Mouse (Mus musculus): Measurements from ENCODE around the gene Kremen1.
A peak's percentile ranks its signal among the peaks of the same experiment; 100 is the strongest.

DNA sequence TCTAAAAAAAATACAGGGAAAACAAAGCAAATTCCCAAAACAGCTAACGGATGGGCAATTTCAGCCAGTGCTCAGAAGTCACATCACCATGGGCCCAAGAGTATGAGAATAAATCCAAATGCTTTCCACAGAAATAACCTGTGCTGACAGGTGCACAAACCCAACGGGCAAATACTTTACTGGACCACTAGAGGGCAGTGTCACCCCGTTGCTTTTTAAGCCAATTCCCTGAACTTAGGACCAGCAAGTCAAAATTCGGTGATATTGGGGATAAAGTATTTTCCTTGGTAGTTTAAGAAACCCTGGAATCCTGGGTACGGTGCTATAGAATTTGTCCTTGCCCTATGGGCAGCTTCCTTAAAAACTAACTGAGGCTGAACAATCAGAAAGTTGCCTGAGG, 29.3 kb upstream of the Kremen1 start:
- TF ChIP-seq ZC3H11A (IDR thresholded peaks at IDR 0.05; ENCODE audit: low read depth, low read length) (peak; percentile 94), MAZ (IDR thresholded peaks at IDR 0.05; ENCODE audit: low read depth, low read length) (no peak), ELF1 (IDR thresholded peaks at IDR 0.05; ENCODE audit: low read depth, low read length) (no peak), CTCF (conservative IDR thresholded peaks at IDR 0.05 in 1 of 2, IDR thresholded peaks at IDR 0.05 in 1 of 2; ENCODE audit: low read depth in 2 of 2, low read length in 2 of 2) (peak; percentile 98 to 100), IRF4 (IDR thresholded peaks at IDR 0.05; ENCODE audit: low read depth, low read length) (peak; percentile 56; the same call in 1 of the 2 replicates), USF2 (conservative IDR thresholded peaks at IDR 0.05; ENCODE audit: low read depth, low read length) (no peak), EP300 (IDR thresholded peaks at IDR 0.05; ENCODE audit: low read length) (no peak), MAFK (IDR thresholded peaks at IDR 0.05; ENCODE audit: insufficient replicate concordance, low read length) (no peak)

Data from CH12.LX (cell line).